Mouse (Mus musculus) hindbrain, embryonic 14.5 days (tissue): ENCODE measurements around the gene Thada. TPM values are rescaled to one million over a fixed set of nuclear protein-coding genes. Genes with fewer than 3 reads are reported as not detected.
A peak's percentile ranks its signal among the peaks of the same experiment; 100 is the strongest.

Experiments used
- ATAC-seq: fragments of 200-750 bp; cut with Nextera tagmentation; 2 replicates; pipeline ENCODE4 v1.8.0; 2017; ENCODE audit warnings: moderate number of reproducible peaks, mild to moderate bottlenecking, moderate TSS enrichment, moderate library complexity; ENCODE audit not compliant: low FRiP score
- DNase-seq: peaks from one replicate; pipeline ENCODE4 v3.0.0-alpha.2; 2015; ENCODE audit warnings: low spot score
- H3K27ac ChIP-seq: fragments of 300-500 bp; sonication (generic); 2 replicates; pipeline ENCODE4 v1.5.1; 2014; ENCODE audit warnings: mild to moderate bottlenecking, moderate library complexity
- H3K27me3 ChIP-seq: fragments of 300-500 bp; sonication (generic); 2 replicates; pipeline ENCODE4 v1.6.1; 2014; ENCODE audit warnings: mild to moderate bottlenecking, low read length, mixed read lengths; ENCODE audit not compliant: control insufficient read depth, insufficient read depth
- H3K36me3 ChIP-seq: fragments of 300-500 bp; sonication (generic); replicated peaks from 2 replicates; pipeline ENCODE4 v1.6.1; 2014; ENCODE audit not compliant: control insufficient read depth, insufficient read depth
- H3K4me1 ChIP-seq: fragments of 300-500 bp; sonication (generic); replicated peaks from 2 replicates; pipeline ENCODE4 v1.6.1; 2014; ENCODE audit warnings: antibody characterized with exemption, low read length, mixed read lengths; ENCODE audit not compliant: control insufficient read depth, insufficient read depth
- H3K4me2 ChIP-seq: fragments of 300-500 bp; sonication (generic); replicated peaks from 2 replicates; pipeline ENCODE4 v1.6.1; 2014; ENCODE audit warnings: mild to moderate bottlenecking, moderate library complexity
- H3K4me3 ChIP-seq: fragments of 300-500 bp; sonication (generic); replicated peaks from 2 replicates; pipeline ENCODE4 v1.5.1; 2014; ENCODE audit warnings: mild to moderate bottlenecking, low read length
- H3K9ac ChIP-seq: fragments of 300-500 bp; sonication (generic); 2 replicates; pipeline ENCODE4 v1.6.1; 2014
- H3K9me3 ChIP-seq: fragments of 300-500 bp; sonication (generic); 2 replicates; pipeline ENCODE4 v1.6.1; 2016; ENCODE audit warnings: low read length; ENCODE audit not compliant: control insufficient read depth
- WGBS: fragments of 180-500 bp; shearing (Covaris S2); extraction: QIAGEN DNeasy Blood & Tissue Kit; methylation state at CpG from one replicate; pipeline ENCODE4 v1.1.7; 2014; 5-methylcytosine and 5-hydroxymethylcytosine counted together
- polyA plus RNA-seq: library from polyadenylated mRNA; unstranded; fragments of >200 nt; fragmentation: Nextera tagmentation; extraction: Ambion mirVana; gene quantifications from 2 replicates; pipeline ENCODE4 v1.2.1, GENCODE M21; 2014

Gene Thada
- polyA plus RNA-seq, 1 experiment from 2014 or later = 9.0 TPM

GRCm38 (mm10) chr17:84351276-84351675, 114.7 kb downstream of the Thada start:
- WGBS = 28% methylated on average over 3 of the region's 3 CpGs

DNA sequence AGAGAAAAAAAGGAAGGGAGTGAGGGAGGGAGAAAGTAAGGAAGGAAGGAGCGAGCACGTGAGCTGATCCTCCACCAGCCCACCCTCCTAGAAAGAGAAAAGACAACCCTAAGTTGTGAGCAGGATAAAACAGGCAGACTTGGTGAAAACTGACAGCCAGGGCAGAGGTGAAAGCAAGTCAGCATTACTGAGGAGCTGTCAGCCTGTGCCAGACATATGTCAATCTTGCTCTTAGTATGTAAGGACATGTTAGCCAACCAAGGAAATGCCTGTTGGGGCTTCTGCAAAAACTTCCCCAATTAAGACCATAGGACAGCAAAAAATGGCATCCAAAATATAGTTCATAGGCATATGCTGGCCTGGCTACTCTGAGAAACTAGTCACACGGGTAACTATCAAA, 117.1 kb downstream of the Thada start:
- ATAC-seq (no peak), DNase-seq (no peak)
- 85% methylated on average over 3 of the region's 3 CpGs for WGBS
- H3K9ac ChIP-seq = no peak overlapping the region
- no peak overlapping the region for H3K4me2 ChIP-seq
- no peaks in the 10 kb centered on the region for H3K27me3 ChIP-seq
- no peaks in the 10 kb centered on the region for H3K9me3 ChIP-seq
- H3K36me3 ChIP-seq = 0 out of 2 replicates have a peak, but pooled peaks cover 3% of the 10 kb centered on the region
- no peak overlapping the region for H3K4me3 ChIP-seq
- H3K4me1 ChIP-seq = no peaks in the 10 kb centered on the region
- H3K27ac ChIP-seq = no peak overlapping the region

More at GRCm38 (mm10) chr17:84351276-84351675, 114.7 kb downstream of the Thada start:
- H3K4me3 ChIP-seq = no peak overlapping the region
- no peak overlapping the region for H3K27ac ChIP-seq
- no peak overlapping the region for H3K4me2 ChIP-seq
- DNase-seq (peak; percentile 58), ATAC-seq (peak; percentile 59; the same call in 1 of the 2 replicates)
- H3K9me3 ChIP-seq = no peaks in the 10 kb centered on the region
- no peak overlapping the region for H3K9ac ChIP-seq
- H3K36me3 ChIP-seq = 0 out of 2 replicates have a peak, but pooled peaks cover 1% of the 10 kb centered on the region
- H3K4me1 ChIP-seq = no peaks in the 10 kb centered on the region
- H3K27me3 ChIP-seq = no peaks in the 10 kb centered on the region

DNA sequence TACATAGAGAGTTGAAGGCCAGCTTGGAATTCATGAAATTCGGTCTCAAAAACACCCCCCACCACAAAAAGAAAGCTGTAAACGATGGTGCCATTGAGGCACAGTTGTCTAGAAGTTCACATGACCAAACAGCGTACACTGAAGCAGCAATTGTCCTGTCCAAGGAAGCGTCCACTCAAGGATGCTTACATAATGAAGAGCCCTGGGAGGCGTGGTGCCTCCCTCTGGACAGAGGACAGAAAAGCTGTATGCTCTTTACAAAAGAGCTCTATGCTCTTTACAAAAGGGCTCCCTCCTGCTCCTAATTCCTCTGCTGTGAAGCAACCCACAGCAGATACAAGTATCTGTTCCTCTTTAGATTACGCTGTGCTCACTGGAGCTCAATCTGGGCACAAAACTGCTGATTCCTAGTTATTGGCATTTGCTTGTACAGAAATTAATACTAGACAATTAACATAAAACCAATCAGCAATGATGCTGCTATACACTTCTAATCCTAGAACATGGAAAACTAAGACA, 123.6 kb downstream of the Thada start:
- H3K27ac ChIP-seq = no peak overlapping the region
- H3K27me3 ChIP-seq = no peaks in the 10 kb centered on the region
- H3K9me3 ChIP-seq = no peaks in the 10 kb centered on the region
- no peak overlapping the region for H3K4me2 ChIP-seq
- 33% methylated on average over 6 of the region's 6 CpGs for WGBS
- H3K9ac ChIP-seq = no peak overlapping the region
- 0 out of 2 replicates have a peak, but pooled peaks cover 6% of the 10 kb centered on the region for H3K4me1 ChIP-seq
- no peak overlapping the region for H3K4me3 ChIP-seq
- ATAC-seq (no peak), DNase-seq (no peak)
- H3K36me3 ChIP-seq = 0 out of 2 replicates have a peak, but pooled peaks cover 3% of the 10 kb centered on the region

DNA sequence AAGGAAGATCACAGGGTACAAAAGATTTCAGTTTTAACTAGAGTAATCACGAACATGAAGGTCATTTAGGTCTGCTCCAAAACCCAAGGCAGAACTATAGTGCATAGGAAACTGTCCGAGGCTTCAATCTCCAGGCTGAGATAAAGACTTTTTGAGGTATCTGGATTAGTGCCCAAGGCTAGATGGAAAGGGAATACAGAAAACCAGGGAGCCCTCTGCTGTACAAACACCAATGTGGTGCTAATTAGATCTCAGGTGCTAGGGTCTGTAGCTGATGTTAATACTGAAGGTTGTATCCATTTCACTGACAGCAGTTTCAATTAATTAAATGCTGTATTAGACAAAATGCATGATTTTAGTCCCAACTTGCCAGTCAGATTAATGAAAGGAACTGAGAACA, 124.3 kb downstream of the Thada start:
- Histone ChIP-seq H3K27ac (no peak overlapping the region), H3K4me1 (0 out of 2 replicates have a peak, but pooled peaks cover 6% of the 10 kb centered on the region), H3K9me3 (no peaks in the 10 kb centered on the region), H3K4me2 (no peak overlapping the region), H3K27me3 (no peaks in the 10 kb centered on the region), H3K9ac (no peak overlapping the region), H3K36me3 (0 out of 2 replicates have a peak, but pooled peaks cover 3% of the 10 kb centered on the region), H3K4me3 (no peak overlapping the region)
- ATAC-seq = no peak
- WGBS = 86% methylated on average over 2 of the region's 2 CpGs
- no peak for DNase-seq

DNA sequence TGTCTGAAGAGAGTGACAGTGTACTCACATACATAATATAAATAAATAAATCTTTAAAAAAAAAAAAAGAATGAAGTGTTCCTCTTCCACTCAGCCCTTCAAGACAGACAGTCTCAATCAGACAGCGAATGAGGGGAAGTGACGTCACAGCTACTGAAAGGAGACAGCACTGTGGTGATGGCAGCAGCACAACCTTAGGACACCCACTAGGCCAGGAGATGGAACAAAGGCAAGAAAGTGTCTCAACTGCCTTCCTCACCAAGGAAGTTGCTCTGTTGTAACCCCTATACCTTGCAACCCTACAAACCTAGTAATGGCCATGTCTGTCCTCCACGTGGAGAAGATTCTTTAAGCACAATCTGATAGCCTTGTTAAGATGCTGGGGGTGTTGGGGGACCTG, 125.4 kb downstream of the Thada start:
- no peak overlapping the region for H3K4me3 ChIP-seq
- H3K9me3 ChIP-seq = no peaks in the 10 kb centered on the region
- H3K9ac ChIP-seq = no peak overlapping the region
- WGBS = 97% methylated on average over 3 of the region's 3 CpGs
- peaks cover 9% of the 10 kb centered on the region; the same call in 1 of the 2 replicates for H3K36me3 ChIP-seq
- H3K27ac ChIP-seq = no peak overlapping the region
- 0 out of 2 replicates have a peak, but pooled peaks cover 6% of the 10 kb centered on the region for H3K4me1 ChIP-seq
- H3K27me3 ChIP-seq = no peaks in the 10 kb centered on the region
- ATAC-seq (no peak), DNase-seq (no peak)
- H3K4me2 ChIP-seq = no peak overlapping the region

DNA sequence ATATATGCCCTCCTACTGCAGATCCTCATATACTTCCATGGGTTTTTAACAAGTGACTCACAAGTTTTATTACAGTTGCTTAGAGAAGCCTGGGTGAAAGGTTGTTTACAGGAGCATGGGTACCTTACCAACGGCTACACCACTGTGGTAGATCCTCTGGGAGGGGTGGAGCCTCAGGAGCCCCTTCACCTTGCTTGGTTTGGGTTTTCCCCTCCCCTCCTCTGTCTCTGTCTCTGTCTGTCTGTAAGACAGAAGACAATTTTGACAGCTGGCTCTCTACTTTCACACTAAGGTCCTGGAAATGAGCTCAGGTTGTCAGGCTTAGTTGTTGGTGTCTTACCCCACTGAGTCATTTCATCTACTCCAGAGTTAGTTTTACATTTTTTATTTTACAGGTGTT, 130.0 kb downstream of the Thada start:
- H3K9me3 ChIP-seq = no peaks in the 10 kb centered on the region
- ATAC-seq = no peak
- no peak overlapping the region for H3K4me2 ChIP-seq
- H3K27me3 ChIP-seq = no peaks in the 10 kb centered on the region
- H3K4me1 ChIP-seq = no peaks in the 10 kb centered on the region
- no peak overlapping the region for H3K4me3 ChIP-seq
- WGBS = 77% methylated on average over 1 of the region's 1 CpGs
- DNase-seq = no peak
- H3K36me3 ChIP-seq = peaks cover 11% of the 10 kb centered on the region; the same call in 1 of the 2 replicates
- no peak overlapping the region for H3K9ac ChIP-seq
- H3K27ac ChIP-seq = no peak overlapping the region

DNA sequence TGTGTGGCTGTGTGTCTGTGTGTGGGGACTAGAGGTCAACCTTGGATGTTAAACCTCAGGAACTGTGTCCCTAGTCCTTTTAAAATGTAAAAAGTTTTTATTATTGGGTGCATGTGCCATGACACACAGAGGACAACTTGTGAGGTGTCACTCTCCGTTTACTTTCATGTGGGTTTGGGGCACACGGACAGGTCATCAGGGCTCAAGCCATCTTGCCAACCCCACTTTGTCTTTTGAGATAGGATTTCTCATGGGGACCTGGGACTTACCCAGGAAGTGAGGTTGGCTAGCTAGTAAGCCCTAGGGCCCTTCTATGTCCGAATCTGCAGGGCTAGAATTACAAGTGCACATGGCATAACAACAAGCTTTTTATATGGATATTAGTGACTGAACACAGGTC, 130.9 kb downstream of the Thada start:
- no peak overlapping the region for H3K27ac ChIP-seq
- no peak overlapping the region for H3K4me2 ChIP-seq
- no peaks in the 10 kb centered on the region for H3K27me3 ChIP-seq
- WGBS = 81% methylated on average over 3 of the region's 3 CpGs
- H3K4me1 ChIP-seq = no peaks in the 10 kb centered on the region
- DNase-seq = no peak
- no peaks in the 10 kb centered on the region for H3K9me3 ChIP-seq
- peaks cover 11% of the 10 kb centered on the region; the same call in 1 of the 2 replicates for H3K36me3 ChIP-seq
- ATAC-seq = no peak
- H3K9ac ChIP-seq = no peak overlapping the region
- H3K4me3 ChIP-seq = no peak overlapping the region

DNA sequence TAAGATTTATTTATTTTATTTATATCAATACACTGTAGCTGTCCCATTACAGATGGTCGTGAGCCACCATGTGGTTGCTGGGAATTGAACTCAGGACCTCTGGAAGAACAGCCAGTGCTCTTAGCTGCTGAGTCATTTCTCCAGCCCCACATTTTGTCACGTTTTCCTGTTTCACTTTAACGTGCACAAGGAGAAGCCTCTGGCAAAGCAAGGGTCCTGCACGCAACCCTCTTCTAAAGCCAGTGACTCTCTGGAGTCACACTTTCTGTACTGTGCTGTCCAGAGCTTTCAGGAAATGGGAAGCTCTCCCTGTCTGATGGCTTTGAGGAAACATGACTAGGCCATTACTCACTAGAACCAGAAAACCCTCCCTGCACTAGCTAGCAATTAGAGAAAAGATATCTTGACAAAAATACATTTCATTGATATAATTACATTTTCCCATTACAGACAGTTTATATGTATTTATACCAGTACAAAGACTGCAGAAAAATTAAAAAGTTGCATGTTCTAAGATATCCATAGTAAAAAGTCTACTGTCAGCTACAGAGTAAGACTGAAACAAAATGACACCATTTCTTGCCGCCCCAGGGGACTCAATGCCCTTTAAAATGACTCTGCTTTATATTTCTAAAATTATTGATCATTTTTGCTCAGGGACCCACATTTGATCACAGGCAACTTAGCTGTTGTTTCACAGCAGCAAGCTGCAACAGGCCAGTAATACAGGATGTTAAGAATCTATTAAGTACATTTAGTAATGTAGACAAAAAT, 131.6 kb downstream of the Thada start:
- 81% methylated on average over 5 of the region's 5 CpGs for WGBS

GRCm38 (mm10) chr17:84332940-84333339, 133.1 kb downstream of the Thada start:
- H3K27ac ChIP-seq = no peak overlapping the region
- no peaks in the 10 kb centered on the region for H3K9me3 ChIP-seq
- H3K4me1 ChIP-seq = no peaks in the 10 kb centered on the region
- H3K27me3 ChIP-seq = no peaks in the 10 kb centered on the region
- H3K36me3 ChIP-seq = peaks cover 11% of the 10 kb centered on the region; the same call in 1 of the 2 replicates
- no peak overlapping the region for H3K4me2 ChIP-seq
- ATAC-seq (no peak), DNase-seq (no peak)
- 89% methylated on average over 5 of the region's 5 CpGs for WGBS
- H3K4me3 ChIP-seq = no peak overlapping the region
- no peak overlapping the region for H3K9ac ChIP-seq

More for the DNA sequence above, 131.6 kb downstream of the Thada start:
- no peaks in the 10 kb centered on the region for H3K4me1 ChIP-seq
- H3K9ac ChIP-seq = no peak overlapping the region
- H3K36me3 ChIP-seq = peaks cover 11% of the 10 kb centered on the region; the same call in 1 of the 2 replicates
- H3K4me3 ChIP-seq = no peak overlapping the region
- H3K27me3 ChIP-seq = no peaks in the 10 kb centered on the region
- no peak overlapping the region for H3K4me2 ChIP-seq
- H3K9me3 ChIP-seq = no peaks in the 10 kb centered on the region
- H3K27ac ChIP-seq = no peak overlapping the region
- DNase-seq (no peak), ATAC-seq (no peak)
